Mouse (Mus musculus) midbrain, embryonic 15.5 days (tissue): ENCODE results near the gene Akp3. TPM values are rescaled to one million over a fixed set of nuclear protein-coding genes. Genes with fewer than 3 reads are reported as not detected.

ENCODE experiments used
- ATAC-seq: fragments of 200-750 bp; cut with Nextera tagmentation; replicated peaks from 2 replicates; pipeline ENCODE4 v1.8.0; 2017; ENCODE audit warnings: moderate TSS enrichment
- H3K27ac ChIP-seq: fragments of 300-500 bp; sonication (generic); 2 replicates; pipeline ENCODE4 v1.5.1; 2015; ENCODE audit warnings: mild to moderate bottlenecking, inconsistent platforms
- H3K27me3 ChIP-seq: fragments of 300-500 bp; sonication (generic); replicated peaks from 2 replicates; pipeline ENCODE4 v1.6.1; 2015; ENCODE audit warnings: inconsistent platforms
- H3K36me3 ChIP-seq: fragments of 300-500 bp; sonication (generic); replicated peaks from 2 replicates; pipeline ENCODE4 v1.6.1; 2015; ENCODE audit warnings: inconsistent platforms
- H3K4me1 ChIP-seq: fragments of 300-500 bp; sonication (generic); 2 replicates; pipeline ENCODE4 v1.6.1; 2015; ENCODE audit warnings: inconsistent platforms
- H3K4me2 ChIP-seq: fragments of 300-500 bp; sonication (generic); 2 replicates; pipeline ENCODE4 v1.6.1; 2015; ENCODE audit warnings: inconsistent platforms, mild to moderate bottlenecking, moderate library complexity
- H3K4me3 ChIP-seq: fragments of 300-500 bp; sonication (generic); 2 replicates; pipeline ENCODE4 v1.5.1; 2015; ENCODE audit warnings: mild to moderate bottlenecking, inconsistent platforms
- H3K9ac ChIP-seq: fragments of 300-500 bp; sonication (generic); 2 replicates; pipeline ENCODE4 v1.6.1; 2015; ENCODE audit warnings: mild to moderate bottlenecking, inconsistent platforms
- H3K9me3 ChIP-seq: fragments of 300-500 bp; sonication (generic); 2 replicates; pipeline ENCODE4 v1.6.1; 2016; ENCODE audit warnings: inconsistent platforms
- WGBS: fragments of 180-500 bp; shearing (Covaris S2); methylation state at CpG from one replicate; pipeline ENCODE4 v1.1.7; 2015; ENCODE audit warnings: mixed read lengths; 5-methylcytosine and 5-hydroxymethylcytosine counted together
- polyA plus RNA-seq: library from polyadenylated mRNA; unstranded; fragments of >200 nt; fragmentation: Nextera tagmentation; extraction: Ambion mirVana; gene quantifications from 2 replicates; pipeline ENCODE4 v1.2.1, GENCODE M21; 2015

Gene Akp3
- not detected in 2 replicates for polyA plus RNA-seq

DNA sequence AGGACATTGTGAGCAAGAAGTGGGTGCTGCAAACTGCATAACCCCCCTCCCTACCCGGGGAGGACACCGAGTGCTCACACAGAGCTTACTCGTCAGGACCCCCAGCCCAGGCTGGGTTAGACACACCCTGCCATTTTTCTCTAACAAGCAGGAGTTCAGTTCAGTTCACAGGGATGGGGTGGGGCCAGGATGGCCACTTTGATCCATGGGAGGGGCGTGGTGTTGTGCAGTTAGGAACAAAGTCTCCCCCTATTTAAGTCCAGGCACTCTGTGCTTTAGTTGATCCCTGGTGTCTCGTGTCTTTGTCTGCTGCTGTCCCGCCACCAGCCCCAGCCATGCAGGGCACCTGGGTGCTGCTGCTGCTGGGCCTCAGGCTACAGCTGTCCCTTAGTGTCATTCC, at the start of gene Akp3:
TSS of gene Akp3 (plus strand) at position 301 of the 400 bp plus-strand sequence.
- H3K4me2 ChIP-seq: no peak within 1 kb of the TSS
- no peak within 1 kb of the TSS for H3K4me3 ChIP-seq
- H3K27ac ChIP-seq: no peak within 1 kb of the TSS
- no peaks in the 10 kb centered on the region for H3K36me3 ChIP-seq
- peaks cover 4% of the 10 kb centered on the region; the same call in 1 of the 2 replicates for H3K4me1 ChIP-seq
- ATAC-seq: no peak
- no peaks in the 10 kb centered on the region for H3K9me3 ChIP-seq
- WGBS: 79% methylated on average over 6 of the region's 6 CpGs
- peaks cover 23% of the 10 kb centered on the region for H3K27me3 ChIP-seq
- no peak within 1 kb of the TSS for H3K9ac ChIP-seq

DNA sequence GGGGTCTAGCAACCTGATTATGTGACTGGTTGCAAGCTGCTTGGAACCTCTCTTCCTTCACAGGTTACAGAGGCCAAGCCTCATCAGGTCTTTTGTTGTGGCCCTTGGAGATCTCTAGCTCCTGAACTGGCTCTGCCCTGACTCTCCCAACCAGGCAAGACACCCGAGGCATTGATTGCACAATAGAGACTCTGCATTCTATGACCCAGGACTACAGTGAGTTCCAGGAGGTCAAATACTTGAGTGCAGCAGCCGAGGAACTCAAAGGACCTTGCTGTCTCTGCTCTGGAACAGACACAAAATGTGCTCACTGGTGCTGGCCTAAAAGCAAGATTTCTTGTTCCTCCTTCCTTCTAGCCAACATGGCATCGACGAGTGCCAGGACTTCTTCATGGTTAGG, 38.6 kb upstream of the Akp3 start:
- WGBS: 77% methylated on average over 4 of the region's 4 CpGs
- Histone ChIP-seq H3K9me3 (no peaks in the 10 kb centered on the region), H3K4me1 (no peaks in the 10 kb centered on the region), H3K4me3 (no peak overlapping the region), H3K27ac (no peak overlapping the region), H3K9ac (no peak overlapping the region), H3K27me3 (no peaks in the 10 kb centered on the region), H3K4me2 (no peak overlapping the region), H3K36me3 (no peaks in the 10 kb centered on the region)
- no peak for ATAC-seq

DNA sequence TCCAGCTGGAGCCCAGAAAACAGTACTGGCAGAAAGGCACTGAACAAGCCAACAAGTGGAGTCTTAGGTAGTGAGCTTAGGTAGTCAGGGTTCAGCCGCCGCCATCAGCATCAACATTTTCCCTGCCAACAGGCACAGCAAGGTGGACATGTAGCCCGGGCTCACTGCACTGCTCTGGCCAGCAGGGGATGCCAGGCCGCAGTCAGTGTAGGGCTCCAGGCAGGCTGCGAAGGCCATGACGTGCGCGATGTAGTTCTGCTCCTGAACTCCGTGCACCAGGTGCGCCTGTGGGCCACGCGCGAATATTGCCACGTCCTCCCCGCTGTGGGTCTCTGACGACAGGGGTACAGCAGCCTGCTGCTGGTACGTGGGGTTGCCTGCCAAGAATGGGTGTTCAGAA, 37.8 kb upstream of the Akp3 start:
- WGBS: 70% methylated on average over 17 of the region's 17 CpGs
- no peaks in the 10 kb centered on the region for H3K36me3 ChIP-seq
- H3K27ac ChIP-seq: no peak overlapping the region
- no peak overlapping the region for H3K9ac ChIP-seq
- ATAC-seq: no peak
- no peaks in the 10 kb centered on the region for H3K9me3 ChIP-seq
- H3K4me2 ChIP-seq: no peak overlapping the region
- H3K4me3 ChIP-seq: no peak overlapping the region
- H3K4me1 ChIP-seq: no peaks in the 10 kb centered on the region
- H3K27me3 ChIP-seq: no peaks in the 10 kb centered on the region

- no peak overlapping the region for H3K4me3 ChIP-seq
- H3K27ac ChIP-seq: no peak overlapping the region
- no peaks in the 10 kb centered on the region for H3K27me3 ChIP-seq
- no peak overlapping the region for H3K9ac ChIP-seq
- H3K4me1 ChIP-seq: no peaks in the 10 kb centered on the region
- no peaks in the 10 kb centered on the region for H3K36me3 ChIP-seq
- WGBS: 89% methylated on average over 11 of the region's 11 CpGs
- ATAC-seq: no peak
- H3K9me3 ChIP-seq: no peaks in the 10 kb centered on the region
- H3K4me2 ChIP-seq: no peak overlapping the region
These were observed 35.5 kb upstream of the Akp3 start for GRCm38 (mm10) chr1:87089251-87089650.

DNA sequence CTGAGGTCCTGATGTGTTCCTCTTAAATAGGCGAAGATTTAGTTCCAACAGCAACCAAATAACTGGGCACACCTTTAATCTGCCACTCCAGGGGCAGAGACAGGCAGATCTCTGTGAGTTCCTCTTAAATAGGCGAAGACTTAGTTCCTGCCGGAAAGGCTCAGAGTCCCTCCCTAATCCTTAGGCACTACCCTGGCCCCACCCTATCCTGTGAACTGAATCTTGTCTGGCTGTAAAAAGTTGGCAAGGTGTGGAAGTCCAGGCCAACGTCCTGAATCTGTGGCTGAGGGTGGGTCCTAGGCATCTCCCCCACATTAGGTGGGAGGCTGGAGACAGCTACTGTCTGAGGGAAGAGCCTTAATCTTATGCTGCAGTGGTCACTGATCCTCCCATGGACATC, 34.9 kb upstream of the Akp3 start, which contains the start of gene Alppl2:
TSS of gene Alppl2 (minus strand) at position 101 of the 400 bp plus-strand sequence.
- Histone ChIP-seq H3K4me3 (no peak within 1 kb of the TSS), H3K27me3 (no peaks in the 10 kb centered on the region), H3K9ac (no peak within 1 kb of the TSS), H3K4me2 (no peak within 1 kb of the TSS), H3K4me1 (no peaks in the 10 kb centered on the region), H3K27ac (no peak within 1 kb of the TSS), H3K9me3 (no peaks in the 10 kb centered on the region), H3K36me3 (no peaks in the 10 kb centered on the region)
- 85% methylated on average over 4 of the region's 4 CpGs for WGBS
- no peak for ATAC-seq

GRCm38 (mm10) chr1:87095642-87096041, 29.1 kb upstream of the Akp3 start:
- Histone ChIP-seq H3K27ac (no peak overlapping the region), H3K9me3 (no peaks in the 10 kb centered on the region)
- 76% methylated on average over 8 of the region's 8 CpGs for WGBS

DNA sequence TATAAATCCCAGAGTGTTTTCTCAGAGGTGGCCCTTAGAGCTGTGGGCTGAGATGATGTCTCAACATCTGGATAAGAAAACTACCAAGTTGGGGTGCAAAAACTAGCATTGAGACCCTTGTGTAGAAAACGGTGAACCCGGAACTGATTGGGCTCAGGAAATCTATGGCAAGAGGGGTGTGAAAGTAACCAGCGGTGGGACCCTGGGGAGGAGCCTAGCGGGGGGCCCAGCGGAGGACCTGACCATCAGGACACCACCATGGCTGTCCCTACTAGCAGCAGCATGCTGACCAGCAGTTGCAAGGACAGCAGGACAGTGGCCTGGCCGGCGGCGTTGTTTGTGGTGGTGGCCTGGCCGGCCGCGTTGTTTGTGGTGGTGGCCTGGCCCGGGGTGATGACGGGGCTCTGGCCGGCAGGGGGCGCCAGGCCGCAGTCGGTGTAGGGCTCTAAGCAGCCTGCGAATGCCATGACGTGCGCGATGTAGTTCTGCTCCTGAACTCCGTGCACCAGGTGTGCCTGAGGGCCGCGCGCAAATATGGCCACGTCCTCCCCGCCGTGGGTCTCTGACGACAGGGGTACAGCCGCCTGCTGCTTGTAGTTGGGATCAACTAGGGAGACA, 26.3 kb upstream of the Akp3 start:
- 0 out of 2 replicates have a peak, but pooled peaks have one; percentile 52 for ATAC-seq
- Histone ChIP-seq H3K36me3 (no peaks in the 10 kb centered on the region), H3K4me1 (peaks cover 4% of the 10 kb centered on the region; the same call in 1 of the 2 replicates), H3K27ac (no peak overlapping the region), H3K9ac (no peak overlapping the region), H3K4me2 (peak overlapping the region; percentile 30), H3K4me3 (no peak overlapping the region), H3K9me3 (no peaks in the 10 kb centered on the region), H3K27me3 (peaks cover 5% of the 10 kb centered on the region; the same call in 1 of the 2 replicates)
- WGBS: 10% methylated on average over 30 of the region's 30 CpGs

More at GRCm38 (mm10) chr1:87095642-87096041, 29.1 kb upstream of the Akp3 start:
- H3K4me2 ChIP-seq: no peak overlapping the region
- H3K9ac ChIP-seq: no peak overlapping the region
- peaks cover 5% of the 10 kb centered on the region; the same call in 1 of the 2 replicates for H3K27me3 ChIP-seq
- peaks cover 4% of the 10 kb centered on the region; the same call in 1 of the 2 replicates for H3K4me1 ChIP-seq
- H3K36me3 ChIP-seq: no peaks in the 10 kb centered on the region
- ATAC-seq: no peak
- H3K4me3 ChIP-seq: no peak overlapping the region

GRCm38 (mm10) chr1:87101411-87101810, 23.4 kb upstream of the Akp3 start, which contains the start of gene Alpi:
Gene Alpi, minus strand, starts transcription at chr1:87101606.
- Histone ChIP-seq H3K27me3 (peaks cover 5% of the 10 kb centered on the region; the same call in 1 of the 2 replicates), H3K9ac (no peak within 1 kb of the TSS), H3K9me3 (no peaks in the 10 kb centered on the region), H3K27ac (no peak within 1 kb of the TSS), H3K4me1 (peaks cover 4% of the 10 kb centered on the region; the same call in 1 of the 2 replicates), H3K36me3 (no peaks in the 10 kb centered on the region), H3K4me3 (no peak within 1 kb of the TSS), H3K4me2 (no peak within 1 kb of the TSS)
- 78% methylated on average over 1 of the region's 1 CpGs for WGBS
- no peak for ATAC-seq

DNA sequence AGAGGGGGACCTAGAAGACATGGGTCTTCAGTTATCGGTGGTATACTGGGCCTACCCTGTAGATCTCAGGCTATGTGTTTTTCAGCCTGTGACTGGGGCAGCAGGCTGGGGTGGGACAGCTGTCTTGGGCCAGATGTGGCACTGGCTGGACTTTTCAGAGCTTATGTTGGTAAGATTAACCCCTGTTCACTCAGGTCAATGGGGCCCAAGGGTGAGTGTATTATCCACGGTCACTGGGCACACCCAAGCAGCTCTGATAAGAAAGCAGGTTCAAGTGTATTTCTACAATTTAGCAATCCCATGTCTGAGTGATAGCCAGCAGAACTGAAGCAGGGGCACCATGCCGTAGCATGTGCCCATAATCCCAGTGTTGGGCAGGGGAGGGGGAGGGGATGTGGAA, 22.7 kb upstream of the Akp3 start:
- ATAC-seq: no peak
- H3K4me1 ChIP-seq: peaks cover 4% of the 10 kb centered on the region; the same call in 1 of the 2 replicates
- no peaks in the 10 kb centered on the region for H3K36me3 ChIP-seq
- H3K9me3 ChIP-seq: no peaks in the 10 kb centered on the region
- WGBS: 78% methylated on average over 3 of the region's 3 CpGs
- H3K27me3 ChIP-seq: peaks cover 5% of the 10 kb centered on the region; the same call in 1 of the 2 replicates
- no peak overlapping the region for H3K27ac ChIP-seq
- H3K4me3 ChIP-seq: no peak overlapping the region
- H3K9ac ChIP-seq: no peak overlapping the region
- H3K4me2 ChIP-seq: no peak overlapping the region

DNA sequence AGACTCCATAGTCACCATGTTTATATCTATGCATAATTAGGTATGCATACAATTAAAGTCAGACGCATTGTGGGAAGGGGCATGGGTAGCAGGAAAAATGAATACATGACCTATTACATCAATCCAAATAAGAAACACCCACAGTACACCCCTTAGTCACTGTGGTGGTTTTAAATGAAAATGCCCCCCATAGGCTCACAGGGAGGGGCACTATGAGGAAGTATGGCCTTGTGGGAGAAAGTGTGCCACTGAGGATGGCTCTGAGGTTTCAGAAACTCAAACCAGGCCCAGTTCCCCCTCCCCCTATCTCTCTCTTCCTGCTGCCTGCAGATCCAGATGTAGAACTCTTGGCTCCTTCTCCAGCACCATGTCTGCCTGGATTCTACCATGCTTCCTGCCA, 20.8 kb upstream of the Akp3 start:
- no peaks in the 10 kb centered on the region for H3K36me3 ChIP-seq
- H3K9ac ChIP-seq: no peak overlapping the region
- H3K4me1 ChIP-seq: no peaks in the 10 kb centered on the region
- ATAC-seq: no peak
- H3K4me3 ChIP-seq: no peak overlapping the region
- WGBS: 92% methylated on average over 1 of the region's 1 CpGs
- H3K27me3 ChIP-seq: peaks cover 5% of the 10 kb centered on the region; the same call in 1 of the 2 replicates
- no peaks in the 10 kb centered on the region for H3K9me3 ChIP-seq
- no peak overlapping the region for H3K27ac ChIP-seq
- no peak overlapping the region for H3K4me2 ChIP-seq

- Histone ChIP-seq H3K9me3 (no peaks in the 10 kb centered on the region), H3K27ac (no peak overlapping the region), H3K4me3 (no peak overlapping the region), H3K4me2 (no peak overlapping the region), H3K36me3 (no peaks in the 10 kb centered on the region), H3K4me1 (no peaks in the 10 kb centered on the region), H3K27me3 (no peaks in the 10 kb centered on the region), H3K9ac (no peak overlapping the region)
- ATAC-seq: no peak
- 84% methylated on average over 8 of the region's 8 CpGs for WGBS
These were observed 18.2 kb upstream of the Akp3 start for GRCm38 (mm10) chr1:87106536-87106935.

- no peak overlapping the region for H3K4me3 ChIP-seq
- H3K27ac ChIP-seq: no peak overlapping the region
- no peaks in the 10 kb centered on the region for H3K27me3 ChIP-seq
- H3K9me3 ChIP-seq: no peaks in the 10 kb centered on the region
- H3K4me2 ChIP-seq: no peak overlapping the region
- no peaks in the 10 kb centered on the region for H3K36me3 ChIP-seq
- H3K4me1 ChIP-seq: no peaks in the 10 kb centered on the region
- ATAC-seq: no peak
- WGBS: 88% methylated on average over 4 of the region's 4 CpGs
- H3K9ac ChIP-seq: no peak overlapping the region
These were observed 16.2 kb upstream of the Akp3 start for GRCm38 (mm10) chr1:87108564-87108963.
